Mouse (Mus musculus): ENCODE measurements at regions not wholly inside any gene's neighbourhood (a gene's known extent, or its start where the extent isn't known, plus 50 kb on each side); places are given as distances from the start of the nearest gene placed in this dataset.

- DNase-seq, result no peak
These were observed 597.7 kb downstream of the Ets1 start for GRCm38 (mm10) chr9:33233699-33234131.

GRCm38 (mm10) chr9:33238190-33238589, 602.2 kb downstream of the Ets1 start:
- DNase-seq, result no peak

- DNase-seq, result no peak
These were observed 602.8 kb downstream of the Ets1 start for GRCm38 (mm10) chr9:33238846-33239245.

GRCm38 (mm10) chr9:33240506-33240905, 604.5 kb downstream of the Ets1 start:
- no peak for DNase-seq

GRCm38 (mm10) chr9:33240914-33241635, 605.1 kb downstream of the Ets1 start:
- no peak for DNase-seq

- peak; percentile 63 for DNase-seq
These were observed 610.9 kb downstream of the Ets1 start for GRCm38 (mm10) chr9:33246932-33247331.

- DNase-seq, result no peak
These were observed 622.2 kb downstream of the Ets1 start for GRCm38 (mm10) chr9:33258241-33258640.

GRCm38 (mm10) chr9:33260171-33260570, 624.1 kb downstream of the Ets1 start:
- peak; percentile 59 for DNase-seq

GRCm38 (mm10) chr9:33289381-33289780, 653.4 kb downstream of the Ets1 start:
- no peak for DNase-seq

GRCm38 (mm10) chr9:33292116-33292515, 656.1 kb downstream of the Ets1 start:
- DNase-seq, result no peak

GRCm38 (mm10) chr9:33295925-33296324, 659.9 kb downstream of the Ets1 start:
- no peak for DNase-seq

- no peak for DNase-seq
These were observed 683.6 kb downstream of the Ets1 start for GRCm38 (mm10) chr9:33319525-33320025.

- no peak for DNase-seq
These were observed 691.7 kb downstream of the Ets1 start for GRCm38 (mm10) chr9:33327722-33328121.

- no peak for DNase-seq
These were observed 714.2 kb downstream of the Ets1 start for GRCm38 (mm10) chr9:33350258-33350657.

- DNase-seq, result no peak
These were observed 720.6 kb downstream of the Ets1 start for GRCm38 (mm10) chr9:33356621-33357020.

- DNase-seq, result no peak
These were observed 724.9 kb downstream of the Ets1 start for GRCm38 (mm10) chr9:33360966-33361365.

- DNase-seq, result no peak
These were observed 753.1 kb downstream of the Ets1 start for GRCm38 (mm10) chr9:33389170-33389569.

- no peak for DNase-seq
These were observed 768.7 kb downstream of the Ets1 start for GRCm38 (mm10) chr9:33404691-33405090.

GRCm38 (mm10) chr9:33407517-33407916, 771.5 kb downstream of the Ets1 start:
- no peak for DNase-seq

GRCm38 (mm10) chr9:33423781-33424180, 787.8 kb downstream of the Ets1 start:
- DNase-seq, result no peak

GRCm38 (mm10) chr9:33436459-33436858, 800.4 kb downstream of the Ets1 start:
- no peak for DNase-seq

GRCm38 (mm10) chr9:33442266-33442665, 806.2 kb downstream of the Ets1 start:
- no peak for DNase-seq

- no peak for DNase-seq
These were observed 809.9 kb downstream of the Ets1 start for GRCm38 (mm10) chr9:33445902-33446301.

GRCm38 (mm10) chr9:33475106-33475505, 839.1 kb downstream of the Ets1 start:
- DNase-seq, result no peak

All from right cerebral cortex, postnatal 14 days (tissue).